Mouse (Mus musculus): Measurements from ENCODE around the gene Gm11639.

DNA sequence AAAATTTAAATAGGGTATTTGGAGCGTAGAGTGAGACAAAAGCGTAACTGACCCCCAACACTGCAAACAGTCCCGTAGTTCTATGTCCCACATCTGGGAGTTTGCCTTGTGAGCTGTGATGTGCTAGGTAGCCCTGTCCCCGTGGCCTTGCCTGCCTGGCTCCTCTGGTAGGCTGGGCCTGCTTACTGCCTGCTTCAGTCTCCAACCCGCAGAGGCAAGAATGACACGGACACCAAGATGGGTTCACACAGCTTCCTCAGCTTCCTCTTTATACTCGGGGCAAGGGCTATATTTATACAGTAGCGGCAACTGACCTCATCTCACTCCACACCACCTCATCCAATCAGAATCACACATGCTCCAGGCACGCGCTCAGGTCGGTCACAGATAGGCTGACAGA lies 10.7 kb upstream of the Gm11639 start:
- TF ChIP-seq CTCF (IDR thresholded peaks at IDR 0.05; ENCODE audit: borderline replicate concordance, control insufficient read depth, extremely low read depth, insufficient read depth, low read length, poor library complexity): no peak
- TF ChIP-seq POLR2A (IDR thresholded peaks at IDR 0.05; ENCODE audit: control insufficient read depth, extremely low read depth, insufficient read depth, low read length, poor library complexity): no peak

Data from thymus, adult 2 months (tissue).